ENCODE assay signal across 18 mouse cellular contexts in the genomic region with DNA sequence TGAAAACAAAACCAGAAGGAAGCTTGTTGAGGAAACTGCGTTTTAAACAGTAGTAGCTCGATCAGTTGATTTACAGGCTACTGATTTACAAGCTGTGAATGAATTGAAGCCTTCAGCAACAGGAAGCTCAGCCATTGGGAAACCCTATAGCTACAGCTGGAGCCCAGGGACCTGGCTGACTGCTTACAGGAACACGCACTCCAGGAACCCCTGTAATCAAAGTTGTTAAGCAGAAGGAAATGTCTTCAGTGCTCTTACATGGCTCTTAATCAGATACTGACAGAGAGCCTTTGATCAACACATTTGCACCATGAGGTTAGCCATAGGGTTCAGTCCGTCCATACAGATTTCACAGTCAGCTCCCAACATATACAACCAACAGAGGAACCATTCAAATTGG.
DNase-seq lines count a peak whose midpoint lies in the region; ATAC-seq and TF ChIP-seq lines count a peak whose summit lies in the region.
"Had no signal": no experiment of that assay in that cellular context is flagged by ENCODE, and none has a peak within 500 bp of the region (broad histone marks: within the 10 kb centered on the region; RNA-seq: fewer than 3 reads in every experiment).

No protein-coding gene starts in this region.

- intact Hi-C loops in left cerebral cortex, postnatal 4 days (cut with DNase I), result no loop called here

- H3K4me2 ChIP-seq in kidney, postnatal 0 days (ENCODE audit: low read length), result no peak overlapping the region
- H3K4me2 ChIP-seq in limb, embryonic 13.5 days (replicated peaks), result peak overlapping the region; percentile 21; the same call in 1 of the 2 replicates
- no peak overlapping the region for H3K4me2 ChIP-seq in midbrain, embryonic 16.5 days (ENCODE audit: low read length)
- H3K4me2 ChIP-seq: embryonic facial prominence, embryonic 13.5 days; liver, embryonic 11.5 days had no signal

- no peaks in the 10 kb centered on the region for H3K4me1 ChIP-seq in kidney, postnatal 0 days (replicated peaks; ENCODE audit: insufficient read depth, low read length)
- no peaks in the 10 kb centered on the region for H3K4me1 ChIP-seq in kidney, adult 2 months (ENCODE audit: control insufficient read depth, insufficient read depth, low read length)
- no peaks in the 10 kb centered on the region for H3K4me1 ChIP-seq in embryonic facial prominence, embryonic 10.5 days
- H3K4me1 ChIP-seq in limb, embryonic 13.5 days, result peaks cover 6% of the 10 kb centered on the region
- no peaks in the 10 kb centered on the region for H3K4me1 ChIP-seq in midbrain, embryonic 16.5 days (ENCODE audit: control insufficient read depth, insufficient read depth, low read length)
- H3K4me1 ChIP-seq: embryonic facial prominence, embryonic 13.5 days had no signal

- WGBS in kidney, postnatal 0 days, result 13% methylated on average over 4 of the region's 4 CpGs
- 19% methylated on average over 4 of the region's 4 CpGs for WGBS in kidney, adult 2 months
- WGBS in embryonic facial prominence, embryonic 10.5 days, result 67% methylated on average over 4 of the region's 4 CpGs
- 9% methylated on average over 4 of the region's 4 CpGs for WGBS in limb, embryonic 13.5 days
- 79% methylated on average over 4 of the region's 4 CpGs for WGBS in midbrain, embryonic 16.5 days

- no peak for TF ChIP-seq CTCF in kidney, postnatal 0 days (IDR thresholded peaks at IDR 0.05; ENCODE audit: low read depth)
- no peak for TF ChIP-seq CTCF in kidney, adult 2 months (conservative IDR thresholded peaks at IDR 0.05; ENCODE audit: insufficient read depth, insufficient read length, low read depth, low read length)

- peak; percentile 26 for DNase-seq in kidney, postnatal 0 days (ENCODE audit: low spot score)
- DNase-seq in kidney, adult 2 months, result no peak
- DNase-seq in embryo, embryonic 10.5 days (ENCODE audit: low spot score), result peak; percentile 57
- DNase-seq in embryonic facial prominence, embryonic 10.5 days (ENCODE audit: low spot score), result peak; percentile 27
- no peak for DNase-seq in left cerebral cortex, postnatal 4 days
- DNase-seq: adrenal gland, adult 8-10 months; cerebellum, adult 9-11 months; gastrocnemius, postnatal 14 days; heart, adult 2 months; lung, postnatal 14 days; thymus, postnatal 25 days had no signal

- TF ChIP-seq POLR2A in kidney, adult 2 months (IDR thresholded peaks at IDR 0.05; ENCODE audit: low read depth, low read length), result no peak

- no peak overlapping the region for H3K4me3 ChIP-seq in kidney, postnatal 0 days (replicated peaks; ENCODE audit: low read depth, low read length)
- H3K4me3 ChIP-seq in kidney, adult 2 months (ENCODE audit: insufficient read depth, low read depth, low read length), result no peak overlapping the region
- H3K4me3 ChIP-seq in embryonic facial prominence, embryonic 10.5 days, result no peak overlapping the region
- H3K4me3 ChIP-seq in limb, embryonic 13.5 days, result no peak overlapping the region
- no peak overlapping the region for H3K4me3 ChIP-seq in midbrain, embryonic 16.5 days (ENCODE audit: low read depth, low read length)
- H3K4me3 ChIP-seq: embryonic facial prominence, embryonic 13.5 days; heart, adult 2 months had no signal

- no peak overlapping the region for H3K27ac ChIP-seq in kidney, postnatal 0 days
- no peak overlapping the region for H3K27ac ChIP-seq in kidney, adult 2 months (ENCODE audit: insufficient read depth, low read depth, low read length)
- no peak overlapping the region for H3K27ac ChIP-seq in embryonic facial prominence, embryonic 10.5 days (replicated peaks)
- no peak overlapping the region for H3K27ac ChIP-seq in limb, embryonic 13.5 days
- no peak overlapping the region for H3K27ac ChIP-seq in midbrain, embryonic 16.5 days (ENCODE audit: low read length)
- H3K27ac ChIP-seq: embryonic facial prominence, embryonic 13.5 days; heart, adult 2 months had no signal

- ATAC-seq in kidney, postnatal 0 days (replicated peaks; ENCODE audit: low FRiP score, low read depth), result no peak
- ATAC-seq in limb, embryonic 13.5 days (ENCODE audit: low FRiP score, low read depth), result peak; percentile 48; the same call in 1 of the 2 replicates
- ATAC-seq in midbrain, embryonic 16.5 days, result no peak
- ATAC-seq: forebrain, embryonic 14.5 days; hindbrain, embryonic 16.5 days; intestine, postnatal 0 days had no signal

- H3K27me3 ChIP-seq in kidney, postnatal 0 days (ENCODE audit: insufficient read depth, low read length), result no peaks in the 10 kb centered on the region
- no peaks in the 10 kb centered on the region for H3K27me3 ChIP-seq in kidney, adult 2 months (replicated peaks; ENCODE audit: control insufficient read depth, insufficient read depth, low read length)
- H3K27me3 ChIP-seq in embryonic facial prominence, embryonic 10.5 days (replicated peaks; ENCODE audit: low read depth, poor library complexity, severe bottlenecking), result no peaks in the 10 kb centered on the region
- H3K27me3 ChIP-seq in limb, embryonic 13.5 days, result no peaks in the 10 kb centered on the region
- no peaks in the 10 kb centered on the region for H3K27me3 ChIP-seq in midbrain, embryonic 16.5 days (ENCODE audit: control insufficient read depth, insufficient read depth, low read depth, low read length)
- H3K27me3 ChIP-seq: embryonic facial prominence, embryonic 13.5 days had no signal

- H3K9ac ChIP-seq in kidney, postnatal 0 days (ENCODE audit: low read depth, low read length), result no peak overlapping the region
- no peak overlapping the region for H3K9ac ChIP-seq in limb, embryonic 13.5 days
- no peak overlapping the region for H3K9ac ChIP-seq in midbrain, embryonic 16.5 days (ENCODE audit: low read depth, low read length)
- H3K9ac ChIP-seq: embryonic facial prominence, embryonic 13.5 days had no signal

- H3K36me3 ChIP-seq in kidney, postnatal 0 days (ENCODE audit: insufficient read depth, low read length), result no peaks in the 10 kb centered on the region
- no peaks in the 10 kb centered on the region for H3K36me3 ChIP-seq in kidney, adult 2 months (ENCODE audit: control insufficient read depth, insufficient read depth, low read length)
- H3K36me3 ChIP-seq in embryonic facial prominence, embryonic 10.5 days (replicated peaks), result no peaks in the 10 kb centered on the region
- no peaks in the 10 kb centered on the region for H3K36me3 ChIP-seq in limb, embryonic 13.5 days
- H3K36me3 ChIP-seq in midbrain, embryonic 16.5 days (ENCODE audit: control insufficient read depth, insufficient read depth, low read length), result no peaks in the 10 kb centered on the region
- H3K36me3 ChIP-seq: embryonic facial prominence, embryonic 13.5 days had no signal

- H3K9me3 ChIP-seq in kidney, postnatal 0 days (replicated peaks; ENCODE audit: low read length), result no peaks in the 10 kb centered on the region
- no peaks in the 10 kb centered on the region for H3K9me3 ChIP-seq in embryonic facial prominence, embryonic 10.5 days
- no peaks in the 10 kb centered on the region for H3K9me3 ChIP-seq in limb, embryonic 13.5 days
- no peaks in the 10 kb centered on the region for H3K9me3 ChIP-seq in midbrain, embryonic 16.5 days (replicated peaks; ENCODE audit: control insufficient read depth, low read length, poor library complexity, severe bottlenecking)
- H3K9me3 ChIP-seq: embryonic facial prominence, embryonic 13.5 days had no signal

Comparison
In these comparisons a context has a peak if more than half of its experiments do, and no peak if none do; other contexts are left out.
1. DNase-seq: peak in kidney, postnatal 0 days (single experiment), embryo, embryonic 10.5 days (single experiment) and embryonic facial prominence, embryonic 10.5 days (single experiment); none in kidney, adult 2 months (single experiment) and left cerebral cortex, postnatal 4 days (single experiment).